Mouse (Mus musculus): ENCODE measurements around the gene Zdhhc8.

GRCm38 (mm10) chr16:18201620-18202019 is 33.3 kb downstream of the Zdhhc8 start:
- TF ChIP-seq CTCF (IDR thresholded peaks at IDR 0.05; ENCODE audit: low read depth) = no peak
- no peak for TF ChIP-seq EP300 (optimal IDR thresholded peaks at IDR 0.05)

All from stomach, postnatal 0 days (tissue).